Mouse (Mus musculus): ENCODE results near the gene Car15. TPM values are rescaled to one million over a fixed set of nuclear protein-coding genes. Genes with fewer than 3 reads are reported as not detected.

Gene Car15
- polyA plus RNA-seq, 1 experiment from 2014 or later = 2.7 TPM

GRCm38 (mm10) chr16:17830385-17831178, 7.6 kb downstream of the Car15 start:
- Histone ChIP-seq H3K36me3 (ENCODE audit: control insufficient read depth, insufficient read depth, low read length) (no peaks in the 10 kb centered on the region), H3K4me2 (replicated peaks; ENCODE audit: low read depth, low read length) (no peak overlapping the region), H3K4me3 (ENCODE audit: low read length) (no peak overlapping the region), H3K9ac (ENCODE audit: low read depth, low read length) (no peak overlapping the region), H3K27me3 (ENCODE audit: control insufficient read depth, insufficient read depth, low read length) (peaks cover 57% of the 10 kb centered on the region), H3K4me1 (ENCODE audit: control insufficient read depth, insufficient read depth, low read length) (no peaks in the 10 kb centered on the region), H3K27ac (ENCODE audit: low read depth, low read length) (no peak overlapping the region), H3K9me3 (ENCODE audit: control insufficient read depth, low read length) (no peaks in the 10 kb centered on the region)
- 67% methylated on average over 10 of the region's 10 CpGs for WGBS
- ATAC-seq (ENCODE audit: low FRiP score, low TSS enrichment) = no peak

DNA sequence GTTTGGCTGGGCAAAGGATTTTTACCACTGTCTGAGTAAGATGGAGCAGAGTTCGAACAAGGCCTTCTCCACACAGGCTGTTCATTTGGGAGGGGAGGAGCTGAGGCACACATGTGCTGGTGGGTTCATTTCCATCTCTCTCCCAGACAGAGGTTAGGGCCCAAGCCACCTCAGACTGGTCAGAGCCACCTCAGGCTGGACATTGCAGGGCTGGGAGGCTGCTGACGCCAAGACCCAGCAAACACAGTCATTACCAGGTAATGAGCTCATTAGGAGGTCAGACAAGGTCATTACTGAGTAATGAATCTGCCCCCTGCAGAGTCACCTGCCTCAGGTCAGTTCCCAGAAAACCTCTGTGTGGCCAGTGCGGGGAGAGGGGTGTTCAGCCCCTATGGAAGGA, 9.3 kb downstream of the Car15 start:
- WGBS = 57% methylated on average over 3 of the region's 3 CpGs
- H3K4me2 ChIP-seq (replicated peaks; ENCODE audit: low read depth, low read length) = no peak overlapping the region
- no peak overlapping the region for H3K9ac ChIP-seq (ENCODE audit: low read depth, low read length)
- no peaks in the 10 kb centered on the region for H3K36me3 ChIP-seq (ENCODE audit: control insufficient read depth, insufficient read depth, low read length)
- ATAC-seq (ENCODE audit: low FRiP score, low TSS enrichment) = no peak
- no peaks in the 10 kb centered on the region for H3K9me3 ChIP-seq (ENCODE audit: control insufficient read depth, low read length)
- H3K4me1 ChIP-seq (ENCODE audit: control insufficient read depth, insufficient read depth, low read length) = no peaks in the 10 kb centered on the region
- peaks cover 40% of the 10 kb centered on the region for H3K27me3 ChIP-seq (ENCODE audit: control insufficient read depth, insufficient read depth, low read length)
- no peak overlapping the region for H3K27ac ChIP-seq (ENCODE audit: low read depth, low read length)
- no peak overlapping the region for H3K4me3 ChIP-seq (ENCODE audit: low read length)

- Histone ChIP-seq H3K27ac (ENCODE audit: low read depth, low read length) (no peak overlapping the region), H3K4me2 (replicated peaks; ENCODE audit: low read depth, low read length) (no peak overlapping the region), H3K9ac (ENCODE audit: low read depth, low read length) (no peak overlapping the region), H3K9me3 (ENCODE audit: control insufficient read depth, low read length) (no peaks in the 10 kb centered on the region), H3K4me1 (ENCODE audit: control insufficient read depth, insufficient read depth, low read length) (no peaks in the 10 kb centered on the region), H3K4me3 (ENCODE audit: low read length) (no peak overlapping the region), H3K36me3 (ENCODE audit: control insufficient read depth, insufficient read depth, low read length) (no peaks in the 10 kb centered on the region), H3K27me3 (ENCODE audit: control insufficient read depth, insufficient read depth, low read length) (peaks cover 35% of the 10 kb centered on the region)
- no peak for ATAC-seq (ENCODE audit: low FRiP score, low TSS enrichment)
- WGBS = 89% methylated on average over 2 of the region's 2 CpGs
Observed at GRCm38 (mm10) chr16:17828229-17828628, 9.9 kb downstream of the Car15 start.

- no peak overlapping the region for H3K4me2 ChIP-seq (replicated peaks; ENCODE audit: low read depth, low read length)
- no peaks in the 10 kb centered on the region for H3K4me1 ChIP-seq (ENCODE audit: control insufficient read depth, insufficient read depth, low read length)
- peaks cover 19% of the 10 kb centered on the region for H3K27me3 ChIP-seq (ENCODE audit: control insufficient read depth, insufficient read depth, low read length)
- H3K9me3 ChIP-seq (ENCODE audit: control insufficient read depth, low read length) = no peaks in the 10 kb centered on the region
- no peak overlapping the region for H3K27ac ChIP-seq (ENCODE audit: low read depth, low read length)
- H3K36me3 ChIP-seq (ENCODE audit: control insufficient read depth, insufficient read depth, low read length) = no peaks in the 10 kb centered on the region
- 81% methylated on average over 2 of the region's 2 CpGs for WGBS
- H3K4me3 ChIP-seq (ENCODE audit: low read length) = no peak overlapping the region
- no peak overlapping the region for H3K9ac ChIP-seq (ENCODE audit: low read depth, low read length)
- ATAC-seq (ENCODE audit: low FRiP score, low TSS enrichment) = no peak
Observed at GRCm38 (mm10) chr16:17826500-17826899, 11.7 kb downstream of the Car15 start.

- H3K9me3 ChIP-seq (ENCODE audit: control insufficient read depth, low read length) = no peaks in the 10 kb centered on the region
- H3K9ac ChIP-seq (ENCODE audit: low read depth, low read length) = no peak overlapping the region
- H3K27me3 ChIP-seq (ENCODE audit: control insufficient read depth, insufficient read depth, low read length) = peaks cover 9% of the 10 kb centered on the region
- H3K27ac ChIP-seq (ENCODE audit: low read depth, low read length) = no peak overlapping the region
- no peak for ATAC-seq (ENCODE audit: low FRiP score, low TSS enrichment)
- no peak overlapping the region for H3K4me3 ChIP-seq (ENCODE audit: low read length)
- H3K36me3 ChIP-seq (ENCODE audit: control insufficient read depth, insufficient read depth, low read length) = no peaks in the 10 kb centered on the region
- H3K4me2 ChIP-seq (replicated peaks; ENCODE audit: low read depth, low read length) = no peak overlapping the region
- peaks cover 8% of the 10 kb centered on the region; the same call in 1 of the 2 replicates for H3K4me1 ChIP-seq (ENCODE audit: control insufficient read depth, insufficient read depth, low read length)
- whole genome bisulfite sequencing = 78% methylated on average over 8 of the region's 8 CpGs
Observed at GRCm38 (mm10) chr16:17816528-17816927, 21.6 kb downstream of the Car15 start.

- Histone ChIP-seq H3K4me3 (ENCODE audit: low read length) (peak overlapping the region; percentile 54), H3K9ac (ENCODE audit: low read depth, low read length) (peak overlapping the region; percentile 68), H3K4me2 (replicated peaks; ENCODE audit: low read depth, low read length) (peak overlapping the region; percentile 94), H3K9me3 (ENCODE audit: control insufficient read depth, low read length) (no peaks in the 10 kb centered on the region), H3K36me3 (ENCODE audit: control insufficient read depth, insufficient read depth, low read length) (no peaks in the 10 kb centered on the region), H3K27ac (ENCODE audit: low read depth, low read length) (no peak overlapping the region), H3K4me1 (ENCODE audit: control insufficient read depth, insufficient read depth, low read length) (peaks cover 8% of the 10 kb centered on the region; the same call in 1 of the 2 replicates), H3K27me3 (ENCODE audit: control insufficient read depth, insufficient read depth, low read length) (peaks cover 8% of the 10 kb centered on the region)
- ATAC-seq (ENCODE audit: low FRiP score, low TSS enrichment) = peak; percentile 87
- WGBS = 2% methylated on average over 63 of the region's 63 CpGs
Observed at GRCm38 (mm10) chr16:17815411-17816402, 22.5 kb downstream of the Car15 start.

DNA sequence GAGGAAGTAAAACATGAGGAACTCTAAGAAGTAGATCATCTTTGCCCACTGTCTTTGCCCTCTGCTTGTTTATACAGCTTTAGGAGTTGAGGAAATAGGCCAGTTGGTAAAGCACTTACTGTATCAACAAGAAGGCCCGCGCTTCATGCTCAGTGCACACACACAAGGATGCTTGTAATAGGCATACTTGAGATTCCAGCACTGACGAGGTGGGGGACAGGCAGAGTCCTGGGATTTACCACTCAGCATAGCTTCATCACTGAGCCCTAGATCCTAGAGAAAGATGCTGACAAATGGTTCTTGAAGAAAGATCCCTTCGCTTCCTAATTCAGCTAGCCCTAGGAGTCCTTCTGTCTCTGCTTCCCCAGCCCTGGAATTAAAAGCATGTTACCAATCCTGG, 25.0 kb downstream of the Car15 start:
- peaks cover 2% of the 10 kb centered on the region; the same call in 1 of the 2 replicates for H3K36me3 ChIP-seq (ENCODE audit: control insufficient read depth, insufficient read depth, low read length)
- no peak overlapping the region for H3K4me3 ChIP-seq (ENCODE audit: low read length)
- no peak overlapping the region for H3K4me2 ChIP-seq (replicated peaks; ENCODE audit: low read depth, low read length)
- no peak overlapping the region for H3K9ac ChIP-seq (ENCODE audit: low read depth, low read length)
- peaks cover 5% of the 10 kb centered on the region; the same call in 1 of the 2 replicates for H3K27me3 ChIP-seq (ENCODE audit: control insufficient read depth, insufficient read depth, low read length)
- WGBS = 49% methylated on average over 4 of the region's 4 CpGs
- no peak overlapping the region for H3K27ac ChIP-seq (ENCODE audit: low read depth, low read length)
- no peak for ATAC-seq (ENCODE audit: low FRiP score, low TSS enrichment)
- H3K9me3 ChIP-seq (ENCODE audit: control insufficient read depth, low read length) = no peaks in the 10 kb centered on the region
- peaks cover 18% of the 10 kb centered on the region; the same call in 1 of the 2 replicates for H3K4me1 ChIP-seq (ENCODE audit: control insufficient read depth, insufficient read depth, low read length)

DNA sequence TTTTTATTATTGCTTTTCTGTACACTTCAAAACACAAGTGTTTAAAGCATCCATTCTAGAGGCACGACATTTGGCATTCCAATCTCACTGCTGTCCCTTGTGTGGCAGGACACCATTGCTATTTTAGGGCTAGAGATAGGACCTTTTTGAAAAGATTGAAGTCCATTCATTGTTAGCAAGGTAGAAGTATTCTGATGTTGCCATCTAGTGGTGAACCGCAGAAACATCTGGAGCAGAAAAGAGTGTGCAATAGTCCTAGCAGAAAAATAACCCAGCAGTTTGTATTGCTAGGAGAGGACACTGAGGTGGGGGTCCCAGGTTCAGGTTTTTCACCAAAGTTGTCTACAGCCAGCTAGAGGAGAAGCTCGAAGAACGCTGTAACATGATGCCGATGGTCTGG, 26.0 kb downstream of the Car15 start:
- Histone ChIP-seq H3K4me1 (ENCODE audit: control insufficient read depth, insufficient read depth, low read length) (peaks cover 26% of the 10 kb centered on the region), H3K27me3 (ENCODE audit: control insufficient read depth, insufficient read depth, low read length) (peaks cover 5% of the 10 kb centered on the region; the same call in 1 of the 2 replicates), H3K9ac (ENCODE audit: low read depth, low read length) (no peak overlapping the region), H3K9me3 (ENCODE audit: control insufficient read depth, low read length) (no peaks in the 10 kb centered on the region), H3K4me2 (replicated peaks; ENCODE audit: low read depth, low read length) (no peak overlapping the region), H3K36me3 (ENCODE audit: control insufficient read depth, insufficient read depth, low read length) (peaks cover 5% of the 10 kb centered on the region; the same call in 1 of the 2 replicates), H3K4me3 (ENCODE audit: low read length) (no peak overlapping the region), H3K27ac (ENCODE audit: low read depth, low read length) (no peak overlapping the region)
- ATAC-seq (ENCODE audit: low FRiP score, low TSS enrichment) = no peak
- 3% methylated on average over 5 of the region's 5 CpGs for WGBS
